Mouse (Mus musculus) CH12.LX (cell line): Measurements from ENCODE around the gene Gmcl1. TPM values are rescaled to one million over a fixed set of nuclear protein-coding genes. Genes with fewer than 3 reads are reported as not detected.

Source experiments
- DNase-seq: peaks from one replicate; pipeline ENCODE4 v3.0.0-alpha.2; 2013; ENCODE audit errors: extremely low read depth
- H3K27ac ChIP-seq: 2 replicates; pipeline ENCODE4 v1.5.1; 2012; ENCODE audit warnings: low read depth, mild to moderate bottlenecking, control low read depth, moderate library complexity; ENCODE audit not compliant: insufficient read depth
- H3K27me3 ChIP-seq: replicated peaks from 2 replicates; pipeline ENCODE3; 2012; ENCODE audit warnings: inconsistent platforms
- H3K36me3 ChIP-seq, 2 experiments: replicated peaks in 1 of 2; 2 replicates each; pipeline versions ENCODE3 to v1.6.1; 2012; ENCODE audit warnings: inconsistent platforms in 1 of 2, low read length in 1 of 2, mild to moderate bottlenecking in 1 of 2, mixed read lengths in 1 of 2, moderate library complexity in 1 of 2; ENCODE audit not compliant: control insufficient read depth in 1 of 2, insufficient read depth in 1 of 2
- H3K4me1 ChIP-seq, 2 experiments: 2 replicates each; pipeline ENCODE4 v1.6.1; 2012; ENCODE audit warnings: inconsistent platforms in 1 of 2, moderate library complexity in 1 of 2; ENCODE audit not compliant: insufficient read depth in 2 of 2, control insufficient read depth in 1 of 2
- H3K4me2 ChIP-seq: 2 replicates; pipeline ENCODE4 v1.6.1; 2012; ENCODE audit warnings: low read depth, mild to moderate bottlenecking, control low read depth; ENCODE audit not compliant: poor library complexity, insufficient read depth, severe bottlenecking
- H3K4me3 ChIP-seq, 3 experiments: fragments of 150-350 bp in 1 of 3; sonication (generic) in 1 of 3; replicated peaks in 1 of 3; 2 replicates each; pipeline versions ENCODE3 to v1.5.1; 2011 to 2012; ENCODE audit warnings: low read depth in 2 of 3, low read length in 2 of 3, mild to moderate bottlenecking in 2 of 3, moderate library complexity in 2 of 3, control low read depth in 1 of 3, improper control_type of control experiment in 1 of 3, inconsistent platforms in 1 of 3, mixed read lengths in 1 of 3; ENCODE audit not compliant: poor library complexity in 1 of 3
- H3K79me2 ChIP-seq: replicated peaks from 2 replicates; pipeline ENCODE4 v1.6.1; 2012; ENCODE audit warnings: mild to moderate bottlenecking, moderate library complexity; ENCODE audit not compliant: control insufficient read depth, poor library complexity, insufficient read depth, severe bottlenecking; ENCODE audit errors: extremely low read depth
- H3K9ac ChIP-seq: 2 replicates; pipeline ENCODE4 v1.6.1; 2012; ENCODE audit warnings: low read depth, mild to moderate bottlenecking, control low read depth, moderate library complexity; ENCODE audit not compliant: insufficient read depth
- H3K9me3 ChIP-seq: replicated peaks from 2 replicates; pipeline ENCODE3; 2012; ENCODE audit warnings: low read length, inconsistent platforms, mixed read lengths
- GABPA ChIP-seq: IDR thresholded peaks from 2 replicates; pipeline ENCODE4 v1.6.1; 2012; ENCODE audit warnings: low read depth, low read length, improper control_type of control experiment, inconsistent platforms; ENCODE audit not compliant: insufficient replicate concordance
- KAT2A ChIP-seq: IDR thresholded peaks from 2 replicates; pipeline ENCODE4 v1.6.1; 2012; ENCODE audit warnings: low read length, improper control_type of control experiment, inconsistent platforms; ENCODE audit not compliant: insufficient replicate concordance
- MAFK ChIP-seq: IDR thresholded peaks from 2 replicates; pipeline ENCODE4 v1.6.1; 2011; ENCODE audit warnings: low read length, improper control_type of control experiment; ENCODE audit not compliant: insufficient replicate concordance
- MAX ChIP-seq: IDR thresholded peaks from 2 replicates; pipeline ENCODE4 v1.6.1; 2011; ENCODE audit warnings: low read length, improper control_type of control experiment
- MEF2A ChIP-seq: IDR thresholded peaks from 2 replicates; pipeline ENCODE4 v1.6.1; 2014; ENCODE audit warnings: low read depth, mild to moderate bottlenecking, inconsistent platforms, low read length, improper control_type of control experiment, borderline replicate concordance
- MXI1 ChIP-seq: IDR thresholded peaks from 2 replicates; pipeline ENCODE4 v1.6.1; 2011; ENCODE audit warnings: mild to moderate bottlenecking, low read depth, low read length, improper control_type of control experiment
- MYC ChIP-seq: IDR thresholded peaks from 2 replicates; pipeline ENCODE4 v1.6.1; 2011; ENCODE audit warnings: low read depth, mild to moderate bottlenecking, improper control_type of control experiment, low read length
- NELFE ChIP-seq: IDR thresholded peaks from 2 replicates; pipeline ENCODE4 v1.6.1; 2011; ENCODE audit warnings: low read depth, low read length, improper control_type of control experiment
- NRF1 ChIP-seq: IDR thresholded peaks from 2 replicates; pipeline ENCODE4 v1.6.1; 2014; ENCODE audit warnings: low read depth, mild to moderate bottlenecking, inconsistent platforms, low read length, improper control_type of control experiment, moderate library complexity
- RAD21 ChIP-seq: IDR thresholded peaks from 2 replicates; pipeline ENCODE4 v1.6.1; 2011; ENCODE audit warnings: low read depth, mild to moderate bottlenecking, low read length, improper control_type of control experiment, moderate library complexity
- RCOR1 ChIP-seq: conservative IDR thresholded peaks from 2 replicates; pipeline ENCODE4 v1.6.1; 2012; ENCODE audit warnings: low read depth, mild to moderate bottlenecking, inconsistent platforms, low read length, improper control_type of control experiment
- SIN3A ChIP-seq: IDR thresholded peaks from 2 replicates; pipeline ENCODE4 v1.6.1; 2012; ENCODE audit warnings: low read length, improper control_type of control experiment, inconsistent platforms
- UBTF ChIP-seq: IDR thresholded peaks from 2 replicates; pipeline ENCODE4 v1.6.1; 2012; ENCODE audit warnings: low read depth, mild to moderate bottlenecking, inconsistent platforms, low read length, improper control_type of control experiment, moderate library complexity
- USF1 ChIP-seq: IDR thresholded peaks from 2 replicates; pipeline ENCODE4 v1.6.1; 2014; ENCODE audit warnings: low read depth, mild to moderate bottlenecking, inconsistent platforms, low read length, improper control_type of control experiment
- ZKSCAN1 ChIP-seq: IDR thresholded peaks from 2 replicates; pipeline ENCODE4 v1.6.1; 2012; ENCODE audit warnings: low read depth, inconsistent platforms, low read length, improper control_type of control experiment, borderline replicate concordance
- ZMIZ1 ChIP-seq: IDR thresholded peaks from 2 replicates; pipeline ENCODE4 v1.6.1; 2012; ENCODE audit warnings: low read depth, mild to moderate bottlenecking, inconsistent platforms, low read length, improper control_type of control experiment
- dilution Hi-C: fragments of 300-500 bp; cut with MboI; formaldehyde crosslinking; loops from 2 replicates; pipeline ENCODE4 v1.14.3; 2020; ENCODE audit warnings: low sequenced_read_pairs; ENCODE audit not compliant: extremely low pct_unique_long_range_greater_than_20kb, extremely low pct_ligation_motif_present
- in situ Hi-C: fragments of 300-500 bp; cut with MboI; formaldehyde crosslinking; loops from 3 replicates; pipeline ENCODE4 v1.14.3; 2019; ENCODE audit warnings: low sequenced_read_pairs, low pct_ligation_motif_present, low pct_unique_long_range_greater_than_20kb, mixed read lengths
- polyA plus RNA-seq: library from polyadenylated mRNA; unstranded; fragments of >175 nt; gene quantifications from 2 replicates; pipeline ENCODE4 v1.2.1, GENCODE M21; 2012; ENCODE audit warnings: low read depth; ENCODE audit not compliant: insufficient read length
- total RNA-seq, 2 experiments: library from RNA; depleted of rRNA; stranded (reverse); fragments of 300-350 nt in 1 of 2; fragments of >200 nt in 1 of 2; gene quantifications; 2 replicates each; pipeline ENCODE4 v1.2.3; 2012 to 2014

Gmcl1 gene
- total and polyA plus RNA-seq, 3 experiments: 8.4 to 10.4 (median 9.9) TPM

GRCm38 (mm10) chr6:86773830-86774229, 40.6 kb upstream of the Gmcl1 start:
- in situ Hi-C loops: no loop called here
- no peak for DNase-seq
- no peak overlapping the region for H3K4me3 ChIP-seq
- dilution Hi-C loops: no loop called here
- H3K4me2 ChIP-seq: no peak overlapping the region
- H3K79me2 ChIP-seq: no peaks in the 10 kb centered on the region
- TF ChIP-seq ZKSCAN1 (no peak), MAFK (no peak), SIN3A (no peak), GABPA (no peak), USF1 (no peak), UBTF (no peak), NELFE (no peak), MXI1 (no peak), RAD21 (no peak), NRF1 (no peak), ZMIZ1 (no peak)
- H3K9ac ChIP-seq: no peak overlapping the region
- H3K27ac ChIP-seq: no peak overlapping the region
- no peaks in the 10 kb centered on the region for H3K9me3 ChIP-seq
- no peaks in the 10 kb centered on the region for H3K27me3 ChIP-seq
- H3K36me3 ChIP-seq: no peaks in the 10 kb centered on the region
- peaks cover 0 to 3% of the 10 kb centered on the region in 2 experiments; a peak in 1 of 4 replicates for H3K4me1 ChIP-seq

- in situ Hi-C loops: no loop called here
- no peak for DNase-seq
- Histone ChIP-seq H3K4me1 (no peaks in the 10 kb centered on the region), H3K79me2 (no peaks in the 10 kb centered on the region), H3K9me3 (no peaks in the 10 kb centered on the region), H3K4me2 (no peak overlapping the region)
- dilution Hi-C loops: no loop called here
- no peak for TF ChIP-seq MYC
- no peak for TF ChIP-seq KAT2A
- TF ChIP-seq MAX: no peak
- TF ChIP-seq ZKSCAN1: no peak
- no peak for TF ChIP-seq RCOR1
- no peak for TF ChIP-seq GABPA
- TF ChIP-seq MEF2A: no peak
- no peak for TF ChIP-seq SIN3A
- no peak for TF ChIP-seq UBTF
- TF ChIP-seq, all 38 proteins: peak for 0
- Histone ChIP-seq H3K36me3 (no peaks in the 10 kb centered on the region), H3K27ac (no peak overlapping the region), H3K9ac (no peak overlapping the region), H3K4me3 (no peak overlapping the region), H3K27me3 (no peaks in the 10 kb centered on the region)
These were observed 39.4 kb upstream of the Gmcl1 start for GRCm38 (mm10) chr6:86772631-86773030.
